Mouse (Mus musculus) left cerebral cortex, postnatal 10 days (tissue): ENCODE measurements around the gene Abhd8. TPM values are rescaled to one million over a fixed set of nuclear protein-coding genes. Genes with fewer than 3 reads are reported as not detected.

Experiments used
- DNase-seq, 2 experiments: peaks; one replicate each; pipeline ENCODE4 v3.0.0; 2021 to 2022; ENCODE audit warnings: low spot score in 2 of 2, mixed read lengths in 1 of 2; ENCODE audit errors: extremely low spot score in 1 of 2
- intact Hi-C: fragments of 180-260 bp; cut with DNase I; formaldehyde crosslinking; loops from one replicate; pipeline ENCODE4 v1.15.1; 2025
- total RNA-seq, 2 experiments: library from RNA; stranded (reverse); gene quantifications; 2 replicates each; pipeline ENCODE4 v1.2.3; 2021

Abhd8 gene
- total RNA-seq, 2 experiments from 2014 or later, result 171 to 183 TPM

- intact Hi-C loops, result no loop called here
- DNase-seq, result no peak
Measured at GRCm38 (mm10) chr8:71484736-71485135, 21.3 kb upstream of the Abhd8 start.

- intact Hi-C loops, result no loop called here
- DNase-seq, result no peak
Measured at GRCm38 (mm10) chr8:71483932-71484331, 20.5 kb upstream of the Abhd8 start.

DNA sequence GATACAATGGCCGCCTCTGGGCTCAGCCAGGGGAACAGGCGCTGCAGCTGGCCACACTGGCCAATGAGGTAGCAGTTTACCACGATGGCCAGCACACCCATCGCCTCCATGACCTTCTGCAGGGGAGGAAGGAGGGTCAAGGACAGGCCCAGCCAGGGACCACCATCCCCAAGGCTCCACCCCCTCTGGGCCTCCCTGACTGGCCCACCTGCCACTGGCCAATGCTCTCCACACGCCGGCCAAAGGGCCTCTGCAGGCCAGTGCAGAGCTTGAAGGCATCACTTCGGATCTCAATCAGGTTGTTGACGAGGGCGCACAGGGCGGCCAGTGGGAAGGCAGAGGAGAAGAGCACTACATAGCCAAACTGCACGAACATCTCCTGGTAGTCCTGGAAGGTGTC, 15.5 kb upstream of the Abhd8 start:
- no peak for DNase-seq
- intact Hi-C loops, result no loop called here

GRCm38 (mm10) chr8:71477196-71477845, 13.9 kb upstream of the Abhd8 start:
- peak in 1 of 2 experiments; percentile 66 for DNase-seq
- intact Hi-C loops, result no loop called here

GRCm38 (mm10) chr8:71476099-71476940, 12.9 kb upstream of the Abhd8 start:
- DNase-seq, result peak; percentile 62 to 92
- intact Hi-C loops, result no loop called here

- DNase-seq, result peak in 1 of 2 experiments; percentile 31
- intact Hi-C loops, result no loop called here
Measured at GRCm38 (mm10) chr8:71475702-71476075, 12.2 kb upstream of the Abhd8 start.

- intact Hi-C loops, result no loop called here
- peak in 1 of 2 experiments; percentile 43 for DNase-seq
Measured at GRCm38 (mm10) chr8:71474785-71475701, 11.6 kb upstream of the Abhd8 start.

GRCm38 (mm10) chr8:71474344-71474743, 10.9 kb upstream of the Abhd8 start:
- intact Hi-C loops, result no loop called here
- peak in 1 of 2 experiments; percentile 37 for DNase-seq

DNA sequence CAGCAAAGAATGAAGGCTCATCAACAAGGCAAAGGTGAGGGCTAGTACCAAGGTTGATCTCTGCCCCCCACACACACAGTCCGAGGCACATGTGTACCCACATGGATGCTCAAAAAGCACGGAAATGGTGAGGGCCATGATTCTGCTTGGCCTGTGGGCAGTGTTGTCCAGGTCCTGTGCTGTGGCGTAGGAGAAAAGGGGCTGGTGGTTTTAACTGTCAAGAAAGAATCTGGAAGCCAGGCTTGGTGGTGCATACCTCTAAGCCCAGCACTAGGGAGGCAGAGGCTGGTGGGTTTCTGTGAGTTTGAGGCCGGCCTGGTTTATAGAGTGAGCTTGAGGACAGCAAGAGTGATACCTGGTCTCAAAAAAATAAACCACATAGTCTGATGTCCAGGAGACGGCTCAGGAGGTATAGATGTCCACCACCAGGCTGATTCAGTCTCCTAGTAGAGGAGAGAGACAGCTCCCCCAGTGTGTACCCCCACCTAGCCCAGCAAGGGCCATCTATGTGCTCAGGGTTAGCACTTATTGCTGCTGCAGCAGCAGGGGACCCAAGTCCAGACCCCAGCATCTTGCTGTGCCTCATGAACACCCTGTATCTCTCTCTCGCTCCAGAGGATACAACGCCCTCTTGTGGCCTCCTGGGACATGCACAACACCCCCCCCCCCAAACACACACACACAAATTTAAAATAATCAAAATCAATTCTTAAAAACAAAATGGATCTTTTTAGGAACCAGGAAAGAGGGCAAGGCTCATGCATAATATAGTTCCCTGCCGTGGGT, 9.3 kb upstream of the Abhd8 start:
- DNase-seq, result peak in 1 of 2 experiments; percentile 29
- intact Hi-C loops, result no loop called here

DNA sequence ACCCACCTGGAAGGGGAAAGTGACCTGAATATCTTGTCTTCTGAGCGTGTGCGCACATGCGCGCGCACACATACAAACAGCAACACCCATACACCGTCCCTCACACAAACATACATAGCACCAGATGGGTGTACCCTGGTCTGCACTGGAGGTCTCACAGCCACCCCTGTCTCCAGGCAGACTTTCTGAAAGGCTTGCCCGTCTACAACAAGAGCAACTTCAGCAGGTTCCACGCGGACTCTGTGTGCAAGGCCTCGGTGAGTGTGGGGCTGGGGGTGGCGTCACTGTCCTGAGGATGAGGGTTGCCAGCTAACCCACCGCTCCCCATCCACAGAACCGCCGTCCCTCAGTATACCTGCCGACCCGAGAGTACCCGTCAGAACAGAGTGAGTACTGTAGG, 8.4 kb upstream of the Abhd8 start:
- peak in 1 of 2 experiments; percentile 30 for DNase-seq
- intact Hi-C loops, result no loop called here

DNA sequence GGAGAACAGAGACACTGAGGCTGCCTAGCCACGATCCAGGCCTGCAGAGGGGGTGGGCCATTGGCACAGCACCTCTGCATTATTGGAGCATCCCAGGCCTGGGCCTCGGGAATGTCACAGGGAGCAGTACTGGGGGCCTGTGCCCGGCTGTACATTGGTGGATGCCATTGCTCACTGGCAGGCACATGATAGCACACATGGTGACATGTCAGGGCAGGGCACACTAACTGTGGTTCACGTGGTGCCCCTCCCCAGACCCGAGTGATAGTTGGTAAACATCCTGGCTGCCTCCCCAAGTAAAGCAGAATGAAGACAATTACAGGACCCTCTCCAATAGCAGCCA, 7.4 kb upstream of the Abhd8 start:
- DNase-seq, result no peak
- intact Hi-C loops, result no loop called here

GRCm38 (mm10) chr8:71470146-71470912, 6.9 kb upstream of the Abhd8 start:
- intact Hi-C loops, result no loop called here
- no peak for DNase-seq

DNA sequence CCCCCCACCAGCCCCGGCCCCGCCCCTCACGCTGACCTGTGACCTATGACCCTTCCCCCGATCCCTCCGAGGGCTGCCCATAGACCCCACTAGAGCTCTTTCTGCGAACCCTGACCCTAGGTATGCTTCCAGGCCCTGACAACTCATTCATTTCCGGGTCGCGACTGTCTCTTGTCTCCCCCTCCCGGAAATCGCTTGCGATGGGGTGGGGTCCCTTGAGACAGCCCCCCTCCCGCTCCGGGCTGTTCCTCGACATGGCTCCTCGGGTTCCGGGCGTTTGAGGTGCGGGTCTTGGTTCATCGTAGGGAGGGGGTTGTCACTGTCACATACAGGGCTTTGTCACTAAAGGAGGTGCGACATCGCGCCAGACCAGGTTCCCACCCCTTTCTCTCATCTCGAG, 6.0 kb upstream of the Abhd8 start:
- peak; percentile 65 to 84 for DNase-seq
- intact Hi-C loops, result no loop called here

DNA sequence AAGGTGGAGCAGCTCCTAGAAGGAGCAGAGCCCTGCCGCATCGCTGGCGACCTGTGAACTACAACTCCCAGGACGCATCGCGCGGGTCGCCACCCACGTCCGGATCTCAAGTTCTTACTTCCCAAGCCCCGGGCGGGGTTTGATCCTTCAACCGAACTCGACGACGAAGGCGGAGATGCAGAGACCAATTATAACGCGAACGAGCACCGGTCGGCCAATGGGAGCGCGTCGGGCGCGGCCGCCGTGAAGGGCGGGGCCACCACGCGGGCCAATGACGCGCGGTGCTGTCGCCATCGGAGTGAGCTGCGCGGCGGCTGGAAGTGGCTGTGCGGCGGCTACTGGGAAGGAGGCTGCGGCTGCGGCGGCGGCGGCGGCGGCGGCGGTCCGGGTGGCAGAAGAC, 5.5 kb upstream of the Abhd8 start, which contains the start of gene Dda1:
TSS of gene Dda1 (plus strand) at position 284 of the 400 bp plus-strand sequence.
- intact Hi-C loops, result no loop called here
- peak; percentile 98 to 99 for DNase-seq

DNA sequence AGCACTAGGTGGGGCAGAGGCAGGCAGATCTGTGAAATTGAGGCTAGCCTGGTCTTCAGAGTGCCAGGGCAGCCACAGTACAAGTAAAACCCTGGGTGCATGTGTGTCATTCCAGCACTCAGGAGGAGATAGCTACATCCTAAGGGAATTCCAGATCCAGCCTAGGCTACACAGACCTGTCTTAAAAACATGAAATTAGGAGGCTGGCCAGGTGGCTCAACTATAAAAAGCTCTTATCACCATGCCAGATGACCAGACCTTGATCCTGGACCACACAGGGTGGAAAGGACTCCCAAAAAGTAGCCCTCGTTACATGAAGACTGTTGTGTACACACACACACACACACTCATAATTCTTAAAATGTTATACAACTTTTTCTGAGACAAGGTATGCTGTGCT, 4.5 kb upstream of the Abhd8 start:
- DNase-seq, result no peak
- intact Hi-C loops, result no loop called here

- DNase-seq, result no peak
- intact Hi-C loops, result no loop called here
Measured at GRCm38 (mm10) chr8:71467201-71467600, 3.7 kb upstream of the Abhd8 start.

GRCm38 (mm10) chr8:71466198-71466597, 2.7 kb upstream of the Abhd8 start:
- intact Hi-C loops, result no loop called here
- DNase-seq, result no peak

GRCm38 (mm10) chr8:71465733-71466132, 2.3 kb upstream of the Abhd8 start:
- intact Hi-C loops, result no loop called here
- no peak for DNase-seq
